18 mouse cellular contexts compared by ENCODE assay signal in the genomic region with DNA sequence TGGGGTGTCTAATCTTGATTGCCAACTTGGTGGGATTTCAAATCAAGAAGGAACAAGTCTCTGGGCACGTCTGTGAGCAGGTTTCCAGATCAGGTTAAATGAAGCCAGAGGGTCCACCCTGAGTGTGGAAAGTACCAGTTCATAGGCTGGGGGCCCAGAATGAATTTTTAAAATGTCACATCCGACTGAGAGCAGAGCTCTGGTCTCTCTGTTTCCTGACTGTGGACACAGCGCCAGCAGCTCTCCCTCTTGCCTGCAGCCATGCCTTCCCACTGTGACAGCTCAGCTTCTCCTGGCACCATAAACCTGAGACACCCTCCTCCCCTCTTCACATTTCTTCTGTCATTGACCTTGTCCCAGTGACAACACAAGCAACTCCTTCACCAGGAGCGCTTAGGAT. TPM values are rescaled to one million over a fixed set of nuclear protein-coding genes. Genes with fewer than 3 reads are reported as not detected.
DNase-seq lines count a peak whose midpoint lies in the region; ATAC-seq and TF ChIP-seq lines count a peak whose summit lies in the region.
"Had no signal": no experiment of that assay in that cellular context is flagged by ENCODE, and none has a peak within 500 bp of the region (broad histone marks: within the 10 kb centered on the region; RNA-seq: fewer than 3 reads in every experiment).

No protein-coding gene starts in this region.

- ATAC-seq in heart, embryonic 14.5 days (ENCODE audit: insufficient number of reproducible peaks, insufficient read depth, low FRiP score, low read depth): no peak
- ATAC-seq: CD4-positive, CD25-positive, alpha-beta regulatory T cell, adult 4 months; forebrain, embryonic 15.5 days; intestine, postnatal 0 days had no signal

- no peaks in the 10 kb centered on the region for H3K27me3 ChIP-seq in heart, embryonic 14.5 days (ENCODE audit: control insufficient read depth, insufficient read depth, low read length)
- H3K27me3 ChIP-seq: embryonic facial prominence, embryonic 12.5 days; forebrain, embryonic 15.5 days had no signal

- no peaks in the 10 kb centered on the region for H3K9me3 ChIP-seq in heart, embryonic 14.5 days (ENCODE audit: control insufficient read depth, low read length)
- H3K9me3 ChIP-seq: embryonic facial prominence, embryonic 12.5 days; forebrain, embryonic 15.5 days; G1E had no signal

- DNase-seq in cerebellum, adult 18-20 months: peak; percentile 41 to 49
- DNase-seq in cerebellum, adult 11-12 months: no peak
- DNase-seq in gastrocnemius, adult 2 months: no peak
- DNase-seq in gastrocnemius, adult 18-20 months (ENCODE audit: low spot score): no peak
- no peak for DNase-seq in heart, adult 8-10 months (ENCODE audit: low spot score)
- peak; percentile 71 to 75 for DNase-seq in cerebellum, postnatal 14 days
- no peak for DNase-seq in ovary, postnatal 36 days (ENCODE audit: low spot score)
- DNase-seq: adrenal gland, adult 8-10 months; B cell, adult 2 months; kidney, adult 8-10 months had no signal

- H3K27ac ChIP-seq in gastrocnemius, adult 2 months: peak overlapping the region; percentile 65
- H3K27ac ChIP-seq in heart, embryonic 14.5 days (replicated peaks in 1 of 2; ENCODE audit: control insufficient read depth in 1 of 2, insufficient read depth in 1 of 2, low read depth in 2 of 2, low read length in 2 of 2): no peak overlapping the region; a peak in 1 of 4 replicates
- H3K27ac ChIP-seq: embryonic facial prominence, embryonic 12.5 days; forebrain, embryonic 15.5 days; hindbrain, embryonic 14.5 days had no signal

- H3K4me3 ChIP-seq in gastrocnemius, adult 2 months: no peak overlapping the region
- H3K4me3 ChIP-seq in heart, embryonic 14.5 days (ENCODE audit: control insufficient read depth in 1 of 2, insufficient read depth in 1 of 2, low read depth in 1 of 2, low read length in 2 of 2): no peak overlapping the region
- H3K4me3 ChIP-seq: embryonic facial prominence, embryonic 12.5 days; forebrain, embryonic 15.5 days had no signal

- 0 out of 2 replicates have a peak overlapping the region, but pooled peaks have one; percentile 21 for H3K9ac ChIP-seq in heart, embryonic 14.5 days (ENCODE audit: low read length)
- H3K9ac ChIP-seq: embryonic facial prominence, embryonic 12.5 days; forebrain, embryonic 15.5 days; hindbrain, embryonic 14.5 days had no signal

- intact Hi-C loops in gastrocnemius, adult 2 months (cut with DNase I): no loop called here

- H3K4me1 ChIP-seq in heart, embryonic 14.5 days (ENCODE audit: control insufficient read depth in 2 of 2, insufficient read depth in 2 of 2, low read length in 2 of 2): peaks cover 6 to 12% of the 10 kb centered on the region in 2 experiments

- TF ChIP-seq CTCF in gastrocnemius, adult 2 months (IDR thresholded peaks at IDR 0.05): no peak

- 52% methylated on average over 4 of the region's 4 CpGs for WGBS in heart, embryonic 14.5 days

- H3K36me3 ChIP-seq in heart, embryonic 14.5 days (ENCODE audit: control insufficient read depth, insufficient read depth, low read length): no peaks in the 10 kb centered on the region
- H3K36me3 ChIP-seq: embryonic facial prominence, embryonic 12.5 days; forebrain, embryonic 15.5 days; G1E had no signal

- H3K4me2 ChIP-seq in heart, embryonic 14.5 days (ENCODE audit: low read length): no peak overlapping the region
- H3K4me2 ChIP-seq: embryonic facial prominence, embryonic 12.5 days; forebrain, embryonic 15.5 days; heart, embryonic 11.5 days; hindbrain, embryonic 14.5 days had no signal

RNA-seq across cellular contexts. Expression of gene Rnft1, which starts 15.5 kb away (rescaled TPM):
- total RNA-seq in gastrocnemius, adult 2 months (2021): 10 to 100 TPM; 42.1 to 45.2 TPM
- 10 to 100 TPM; 40.0 to 45.0 TPM for total RNA-seq in gastrocnemius, adult 18-20 months (2021)
- polyA plus RNA-seq in heart, embryonic 14.5 days (2014; fragmentation: Nextera tagmentation; extraction: Ambion mirVana): 45.6 and 46.6 TPM in 2 replicates
- total RNA-seq in heart, adult 8-10 months (2022): 10 to 100 TPM; 25.4 to 30.0 (median 29.3) TPM

Comparison
In these comparisons a context has a peak if more than half of its experiments do, and no peak if none do; other contexts are left out.
1. DNase-seq: peak in cerebellum, adult 18-20 months (2 of 2) and cerebellum, postnatal 14 days (2 of 2); none in cerebellum, adult 11-12 months (single experiment), gastrocnemius, adult 2 months (single experiment), gastrocnemius, adult 18-20 months (single experiment), heart, adult 8-10 months (single experiment) and ovary, postnatal 36 days (single experiment).